Mouse (Mus musculus) effector memory CD4-positive, alpha-beta T cell, adult 7 months (primary cell): ENCODE data around the gene Spink8. TPM values are rescaled to one million over a fixed set of nuclear protein-coding genes. Genes with fewer than 3 reads are reported as not detected.

Experiments used
- polyA plus RNA-seq: library from polyadenylated mRNA; unstranded; fragments of 100-300 nt; shearing (Covaris generic); gene quantifications from one replicate; pipeline ENCODE4 v1.2.1, GENCODE M21; 2017

The Spink8 gene
- polyA plus RNA-seq = 0.62 TPM

DNA sequence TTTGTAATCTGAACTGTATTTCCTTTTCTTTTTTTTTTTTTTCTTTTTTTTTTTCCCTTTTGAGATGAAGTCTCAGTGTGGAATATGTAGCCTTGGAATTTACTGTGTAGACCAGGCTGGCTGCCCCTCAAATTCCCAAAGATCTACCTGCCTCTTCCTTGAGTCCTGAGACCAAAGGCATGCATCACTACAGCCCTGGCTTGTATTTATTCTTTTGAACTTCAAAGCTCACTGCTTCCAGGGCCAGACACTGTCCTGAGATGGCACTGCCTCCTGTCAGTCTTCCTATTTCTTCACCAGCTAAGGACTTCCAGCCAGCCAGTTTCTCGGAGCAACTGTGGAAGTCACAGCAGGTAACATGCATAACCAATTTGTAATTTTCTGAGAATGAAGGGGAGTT lies at the start of gene Spink8:
Spink8 (plus strand) TSS at position 301 of the 400 bp plus-strand sequence.

DNA sequence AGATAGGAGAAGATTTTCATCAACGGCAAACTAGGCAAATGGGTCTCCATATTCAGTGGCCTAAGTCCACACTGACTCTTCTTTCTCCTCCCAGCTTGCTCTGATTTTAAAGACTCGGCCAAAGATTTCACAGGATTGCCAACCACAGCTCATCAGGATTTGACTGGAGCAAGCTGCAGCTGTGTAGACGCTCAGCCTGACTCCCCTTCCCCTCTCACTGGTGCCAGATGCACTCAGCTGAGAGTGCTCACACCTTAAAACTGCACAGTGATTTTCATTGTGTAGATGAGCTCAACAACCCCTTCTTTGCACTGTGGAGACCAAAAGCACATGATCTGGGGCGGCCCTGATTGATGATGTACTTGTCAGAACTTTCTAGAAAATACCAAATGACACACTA lies 21.5 kb upstream of the Spink8 start, which contains the start of gene Fbxw27:
Fbxw27 (minus strand) TSS at position 101 of the 400 bp plus-strand sequence.

DNA sequence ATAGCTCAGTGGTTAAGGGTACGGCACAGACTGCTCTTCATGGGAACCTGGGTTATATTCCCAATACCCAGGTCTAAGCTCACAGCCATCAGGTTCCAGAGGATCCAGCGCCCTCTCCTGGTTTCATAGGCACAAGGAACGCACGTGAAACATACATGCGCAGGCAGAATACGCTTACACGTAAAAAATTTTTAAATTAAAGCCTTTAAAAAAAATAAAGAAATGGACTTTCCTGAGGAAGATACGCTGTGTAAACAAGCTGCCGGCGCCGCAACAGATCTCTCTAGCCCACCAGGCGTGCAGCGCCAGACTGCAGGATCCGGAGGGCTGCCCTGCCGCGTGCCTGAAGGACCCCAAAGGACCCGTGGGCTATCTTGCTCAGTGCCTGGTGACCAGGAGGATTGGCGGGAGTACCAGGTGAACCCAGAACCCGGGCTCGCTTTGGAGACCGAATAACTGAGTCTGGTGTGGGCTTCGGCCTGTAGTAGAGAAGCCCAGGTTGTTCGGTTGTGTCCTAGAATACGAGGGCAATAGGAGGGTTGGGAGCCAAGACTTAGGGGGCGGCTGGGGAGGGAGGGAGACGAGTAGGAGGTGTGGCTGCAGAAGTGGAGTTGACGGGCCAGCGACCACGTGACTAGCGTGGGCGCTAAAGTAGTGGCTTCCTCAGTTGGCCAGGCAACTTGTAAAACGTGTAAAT lies 20.5 kb downstream of the Spink8 start, which contains the start of gene Nme6:
Nme6 (plus strand) TSS at position 359 of the 697 bp plus-strand sequence.

DNA sequence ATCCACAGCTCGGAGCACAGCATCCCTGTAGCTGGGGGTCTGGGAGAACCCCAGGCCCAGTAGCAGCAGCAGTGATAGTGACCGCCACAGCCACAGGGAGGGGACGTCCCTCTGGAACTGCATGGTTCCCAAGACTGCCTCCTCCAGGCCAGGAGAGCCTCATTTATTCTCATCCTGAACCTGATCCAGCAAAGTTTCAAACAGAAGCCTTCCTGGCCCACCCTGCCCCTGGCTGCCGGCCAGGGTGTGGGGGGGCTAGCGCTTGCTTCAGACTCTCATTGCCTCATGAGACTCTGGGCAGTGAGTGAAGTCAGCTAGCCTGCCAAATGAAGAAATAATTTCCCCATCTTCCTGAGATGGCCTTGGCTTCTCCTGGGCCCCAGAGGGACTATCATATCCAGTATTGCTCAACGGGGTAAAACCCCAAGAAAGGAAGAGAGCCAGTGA lies 37.3 kb downstream of the Spink8 start, which contains the start of gene Camp:
Camp (minus strand) TSS at position 306 of the 447 bp plus-strand sequence.

DNA sequence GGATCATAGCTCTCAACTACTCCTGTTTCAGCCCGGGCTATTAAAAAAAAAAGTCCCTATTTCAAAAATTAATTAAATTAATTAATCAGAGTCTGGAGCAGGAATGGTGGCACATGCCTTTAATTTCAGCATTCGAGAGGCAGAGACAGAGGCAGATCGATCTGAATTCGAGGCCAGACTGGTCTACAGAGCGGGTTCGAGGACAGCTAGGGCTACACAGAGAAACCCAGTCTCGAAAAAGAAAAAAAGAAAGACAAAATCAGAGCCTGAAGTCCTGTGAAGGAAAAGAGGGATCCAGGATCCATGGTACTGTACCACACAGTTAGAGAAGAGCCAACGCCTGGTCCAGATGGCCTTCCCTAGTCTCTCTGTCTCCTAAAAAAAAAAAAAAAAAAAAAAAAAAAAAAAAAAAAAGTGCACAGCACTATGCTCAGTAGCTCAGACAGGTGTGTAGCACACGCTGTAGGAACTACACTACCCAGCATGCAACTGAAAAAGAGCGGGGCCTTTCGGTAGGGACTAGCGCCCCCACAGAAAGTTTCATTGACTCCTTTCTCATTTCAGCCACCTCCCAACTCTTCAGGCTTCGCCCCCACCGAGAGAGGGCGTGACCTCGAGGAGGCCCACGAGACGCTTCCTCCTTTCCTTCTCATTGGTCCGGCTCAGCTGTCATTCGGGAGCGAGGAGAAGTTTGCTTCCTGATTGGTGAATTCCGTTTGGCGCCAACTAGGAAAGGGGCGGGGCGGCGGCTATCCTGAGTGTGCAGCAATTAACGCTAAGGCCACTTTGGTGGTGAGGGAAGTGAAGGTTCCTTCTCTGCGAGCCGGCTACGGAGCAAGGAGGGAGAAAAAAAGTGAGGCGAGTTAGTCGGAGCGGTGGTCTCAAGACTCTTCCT lies 63.0 kb downstream of the Spink8 start, which contains the start of gene Cdc25a:
Cdc25a (plus strand) TSS at position 783 of the 895 bp plus-strand sequence.

Other genes with a start within 250 kb of the Spink8 start
- not detected for gene Fbxw15, start 244.0 kb upstream of the Spink8 start, polyA plus RNA-seq
- not detected for gene Fbxw24, start 186.2 kb upstream of the Spink8 start, polyA plus RNA-seq
- gene Fbxw25, start 147.6 kb upstream of the Spink8 start, polyA plus RNA-seq = not detected
- not detected for gene Fbxw18, start 109.6 kb upstream of the Spink8 start, polyA plus RNA-seq
- not detected for gene Fbxw26, start 66.2 kb upstream of the Spink8 start, polyA plus RNA-seq
- not detected for gene Fbxw27, start 21.6 kb upstream of the Spink8 start, polyA plus RNA-seq
- 10.0 TPM for gene Nme6, start 20.5 kb downstream of the Spink8 start, polyA plus RNA-seq
- gene Camp, start 37.3 kb downstream of the Spink8 start, polyA plus RNA-seq = not detected
- gene Cdc25a, start 63.3 kb downstream of the Spink8 start, polyA plus RNA-seq = 4.8 TPM
- 68.4 TPM for gene Map4, start 119.2 kb downstream of the Spink8 start, polyA plus RNA-seq